Mouse (Mus musculus) heart, embryonic 15.5 days (tissue): ENCODE data around the gene Gper1. TPM values are rescaled to one million over a fixed set of nuclear protein-coding genes. Genes with fewer than 3 reads are reported as not detected.

Experiments used
- ATAC-seq: fragments of 200-750 bp; cut with Nextera tagmentation; replicated peaks from 2 replicates; pipeline ENCODE4 v1.8.0; 2017; ENCODE audit warnings: low read depth, moderate TSS enrichment; ENCODE audit not compliant: insufficient number of reproducible peaks, insufficient read depth, low FRiP score
- H3K27ac ChIP-seq: fragments of 300-500 bp; sonication (generic); 2 replicates; pipeline ENCODE4 v1.5.1; 2015; ENCODE audit warnings: mild to moderate bottlenecking, inconsistent platforms
- H3K27me3 ChIP-seq: fragments of 300-500 bp; sonication (generic); 2 replicates; pipeline ENCODE4 v1.6.1; 2015; ENCODE audit warnings: inconsistent platforms
- H3K36me3 ChIP-seq: fragments of 300-500 bp; sonication (generic); 2 replicates; pipeline ENCODE4 v1.6.1; 2015; ENCODE audit warnings: mild to moderate bottlenecking, inconsistent platforms
- H3K4me1 ChIP-seq: fragments of 300-500 bp; sonication (generic); replicated peaks from 2 replicates; pipeline ENCODE4 v1.6.1; 2015; ENCODE audit warnings: inconsistent platforms
- H3K4me2 ChIP-seq: fragments of 300-500 bp; sonication (generic); 2 replicates; pipeline ENCODE4 v1.6.1; 2015; ENCODE audit warnings: inconsistent platforms, mild to moderate bottlenecking, moderate library complexity
- H3K4me3 ChIP-seq: fragments of 300-500 bp; sonication (generic); 2 replicates; pipeline ENCODE4 v1.5.1; 2015; ENCODE audit warnings: mild to moderate bottlenecking, inconsistent platforms
- H3K9ac ChIP-seq: fragments of 300-500 bp; sonication (generic); 2 replicates; pipeline ENCODE4 v1.6.1; 2015; ENCODE audit warnings: mild to moderate bottlenecking, inconsistent platforms
- H3K9me3 ChIP-seq: fragments of 300-500 bp; sonication (generic); replicated peaks from 2 replicates; pipeline ENCODE4 v1.6.1; 2016; ENCODE audit warnings: inconsistent platforms
- WGBS: fragments of 180-500 bp; shearing (Covaris S2); methylation state at CpG from one replicate; pipeline ENCODE4 v1.1.7; 2015; ENCODE audit warnings: mixed read lengths; 5-methylcytosine and 5-hydroxymethylcytosine counted together
- polyA plus RNA-seq: library from polyadenylated mRNA; unstranded; fragments of >200 nt; fragmentation: Nextera tagmentation; extraction: Ambion mirVana; gene quantifications from 2 replicates; pipeline ENCODE4 v1.2.1, GENCODE M21; 2015

Gene Gper1
- polyA plus RNA-seq, 1 experiment from 2014 or later, result 1.5 TPM

- no peaks in the 10 kb centered on the region for H3K36me3 ChIP-seq
- no peak overlapping the region for H3K9ac ChIP-seq
- no peak for ATAC-seq
- 0 out of 2 replicates have a peak, but pooled peaks cover 2% of the 10 kb centered on the region for H3K27me3 ChIP-seq
- H3K9me3 ChIP-seq, result no peaks in the 10 kb centered on the region
- H3K4me1 ChIP-seq, result peaks cover 5% of the 10 kb centered on the region
- no peak overlapping the region for H3K4me3 ChIP-seq
- no peak overlapping the region for H3K27ac ChIP-seq
- no peak overlapping the region for H3K4me2 ChIP-seq
- 67% methylated on average over 8 of the region's 8 CpGs for WGBS
Measured at GRCm38 (mm10) chr5:139434940-139435339, 12.0 kb downstream of the Gper1 start.

- ATAC-seq, result no peak
- peaks cover 3% of the 10 kb centered on the region; the same call in 1 of the 2 replicates for H3K4me1 ChIP-seq
- H3K27ac ChIP-seq, result no peak overlapping the region
- H3K4me3 ChIP-seq, result no peak overlapping the region
- no peaks in the 10 kb centered on the region for H3K9me3 ChIP-seq
- WGBS, result 92% methylated on average over 4 of the region's 4 CpGs
- H3K36me3 ChIP-seq, result no peaks in the 10 kb centered on the region
- H3K9ac ChIP-seq, result no peak overlapping the region
- no peak overlapping the region for H3K4me2 ChIP-seq
- H3K27me3 ChIP-seq, result no peaks in the 10 kb centered on the region
Measured at GRCm38 (mm10) chr5:139437769-139438168, 14.8 kb downstream of the Gper1 start.

GRCm38 (mm10) chr5:139438440-139438839, 15.5 kb downstream of the Gper1 start:
- H3K4me3 ChIP-seq, result no peak overlapping the region
- no peak overlapping the region for H3K27ac ChIP-seq
- no peaks in the 10 kb centered on the region for H3K27me3 ChIP-seq
- no peak overlapping the region for H3K9ac ChIP-seq
- ATAC-seq, result no peak
- H3K9me3 ChIP-seq, result no peaks in the 10 kb centered on the region
- WGBS, result 84% methylated on average over 12 of the region's 12 CpGs
- no peaks in the 10 kb centered on the region for H3K36me3 ChIP-seq
- H3K4me2 ChIP-seq, result no peak overlapping the region
- H3K4me1 ChIP-seq, result peaks cover 3% of the 10 kb centered on the region; the same call in 1 of the 2 replicates

GRCm38 (mm10) chr5:139440451-139440850, 17.5 kb downstream of the Gper1 start:
- Histone ChIP-seq H3K36me3 (no peaks in the 10 kb centered on the region), H3K27me3 (no peaks in the 10 kb centered on the region), H3K4me3 (no peak overlapping the region), H3K9ac (no peak overlapping the region), H3K4me1 (peaks cover 3% of the 10 kb centered on the region; the same call in 1 of the 2 replicates), H3K9me3 (no peaks in the 10 kb centered on the region), H3K27ac (no peak overlapping the region; the same call in 1 of the 2 replicates), H3K4me2 (no peak overlapping the region)
- 63% methylated on average over 5 of the region's 5 CpGs for WGBS
- no peak for ATAC-seq

GRCm38 (mm10) chr5:139440926-139441725, 18.2 kb downstream of the Gper1 start:
- 86% methylated on average over 11 of the region's 11 CpGs for WGBS

GRCm38 (mm10) chr5:139441726-139442018, 18.7 kb downstream of the Gper1 start:
- no peak overlapping the region for H3K4me2 ChIP-seq
- no peaks in the 10 kb centered on the region for H3K27me3 ChIP-seq
- 89% methylated on average over 2 of the region's 2 CpGs for WGBS
- H3K36me3 ChIP-seq, result no peaks in the 10 kb centered on the region
- no peak overlapping the region for H3K9ac ChIP-seq
- peaks cover 3% of the 10 kb centered on the region; the same call in 1 of the 2 replicates for H3K4me1 ChIP-seq
- H3K4me3 ChIP-seq, result no peak overlapping the region
- no peak for ATAC-seq
- no peaks in the 10 kb centered on the region for H3K9me3 ChIP-seq
- H3K27ac ChIP-seq, result no peak overlapping the region

More at GRCm38 (mm10) chr5:139440926-139441725, 18.2 kb downstream of the Gper1 start:
- H3K4me1 ChIP-seq, result peaks cover 3% of the 10 kb centered on the region; the same call in 1 of the 2 replicates
- no peak overlapping the region; the same call in 1 of the 2 replicates for H3K27ac ChIP-seq
- no peaks in the 10 kb centered on the region for H3K27me3 ChIP-seq
- H3K9me3 ChIP-seq, result no peaks in the 10 kb centered on the region
- no peaks in the 10 kb centered on the region for H3K36me3 ChIP-seq
- ATAC-seq, result no peak
- H3K9ac ChIP-seq, result no peak overlapping the region
- H3K4me2 ChIP-seq, result no peak overlapping the region
- no peak overlapping the region for H3K4me3 ChIP-seq

GRCm38 (mm10) chr5:139442428-139442827, 19.5 kb downstream of the Gper1 start:
- Histone ChIP-seq H3K4me2 (no peak overlapping the region), H3K4me3 (no peak overlapping the region), H3K9me3 (no peaks in the 10 kb centered on the region), H3K36me3 (no peaks in the 10 kb centered on the region), H3K4me1 (peaks cover 3% of the 10 kb centered on the region; the same call in 1 of the 2 replicates), H3K27me3 (no peaks in the 10 kb centered on the region), H3K27ac (no peak overlapping the region), H3K9ac (no peak overlapping the region)
- 70% methylated on average over 12 of the region's 12 CpGs for whole genome bisulfite sequencing
- ATAC-seq, result no peak

- no peak for ATAC-seq
- Histone ChIP-seq H3K9ac (no peak overlapping the region), H3K4me1 (peaks cover 3% of the 10 kb centered on the region), H3K4me2 (no peak overlapping the region), H3K9me3 (no peaks in the 10 kb centered on the region), H3K36me3 (no peaks in the 10 kb centered on the region), H3K27me3 (no peaks in the 10 kb centered on the region), H3K27ac (no peak overlapping the region), H3K4me3 (no peak overlapping the region)
- 75% methylated on average over 4 of the region's 4 CpGs for WGBS
Measured at GRCm38 (mm10) chr5:139442962-139443361, 20.0 kb downstream of the Gper1 start.

- H3K4me2 ChIP-seq, result no peak overlapping the region
- H3K9me3 ChIP-seq, result no peaks in the 10 kb centered on the region
- no peak overlapping the region for H3K4me3 ChIP-seq
- no peaks in the 10 kb centered on the region for H3K36me3 ChIP-seq
- no peak overlapping the region for H3K27ac ChIP-seq
- 85% methylated on average over 8 of the region's 8 CpGs for WGBS
- H3K9ac ChIP-seq, result no peak overlapping the region
- no peaks in the 10 kb centered on the region for H3K27me3 ChIP-seq
- ATAC-seq, result no peak
- H3K4me1 ChIP-seq, result peaks cover 15% of the 10 kb centered on the region
Measured at GRCm38 (mm10) chr5:139445258-139445657, 22.3 kb downstream of the Gper1 start.

GRCm38 (mm10) chr5:139448025-139448424, 25.1 kb downstream of the Gper1 start:
- no peak overlapping the region for H3K27ac ChIP-seq
- no peak overlapping the region for H3K4me3 ChIP-seq
- WGBS, result 46% methylated on average over 6 of the region's 6 CpGs
- H3K9me3 ChIP-seq, result no peaks in the 10 kb centered on the region
- peaks cover 12% of the 10 kb centered on the region for H3K4me1 ChIP-seq
- no peak for ATAC-seq
- no peaks in the 10 kb centered on the region for H3K27me3 ChIP-seq
- no peak overlapping the region for H3K9ac ChIP-seq
- H3K36me3 ChIP-seq, result no peaks in the 10 kb centered on the region
- no peak overlapping the region for H3K4me2 ChIP-seq

GRCm38 (mm10) chr5:139449161-139449791, 26.3 kb downstream of the Gper1 start:
- Histone ChIP-seq H3K27ac (peak overlapping the region; percentile 18; the same call in 1 of the 2 replicates), H3K9me3 (no peaks in the 10 kb centered on the region), H3K4me2 (no peak overlapping the region), H3K27me3 (no peaks in the 10 kb centered on the region), H3K36me3 (no peaks in the 10 kb centered on the region), H3K9ac (no peak overlapping the region), H3K4me3 (no peak overlapping the region), H3K4me1 (peaks cover 12% of the 10 kb centered on the region)
- 38% methylated on average over 5 of the region's 5 CpGs for WGBS
- 0 out of 2 replicates have a peak, but pooled peaks have one; percentile 15 for ATAC-seq
